Mouse (Mus musculus): ENCODE results near the gene Fam13a. TPM values are rescaled to one million over a fixed set of nuclear protein-coding genes. Genes with fewer than 3 reads are reported as not detected.

Fam13a gene
- polyA plus RNA-seq, 1 experiment from 2014 or later: 10.1 TPM

DNA sequence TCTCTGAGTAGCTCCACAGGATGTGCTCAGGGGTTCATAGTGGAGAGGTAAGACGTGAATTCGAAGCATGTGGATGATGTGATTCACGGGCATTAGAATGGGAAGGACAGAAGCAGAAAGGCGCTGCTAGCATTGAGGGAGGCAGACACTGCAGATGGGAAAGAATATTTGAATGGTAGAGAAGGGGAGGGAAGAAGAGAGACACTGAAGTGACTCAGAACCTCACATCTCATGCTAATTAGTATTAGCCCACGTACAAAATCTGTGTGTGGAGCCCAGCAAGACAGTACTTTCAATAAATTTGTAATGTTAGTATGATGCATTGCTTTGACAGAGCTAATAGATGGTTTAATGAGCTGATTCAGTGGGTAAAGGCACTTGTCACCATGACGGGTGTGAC, 103.6 kb downstream of the Fam13a start:
- WGBS: 84% methylated on average over 6 of the region's 6 CpGs
- no peak overlapping the region for H3K4me2 ChIP-seq (ENCODE audit: low read depth, low read length)
- no peak overlapping the region for H3K27ac ChIP-seq (replicated peaks; ENCODE audit: low read depth, low read length)
- no peaks in the 10 kb centered on the region for H3K27me3 ChIP-seq (replicated peaks; ENCODE audit: control insufficient read depth, insufficient read depth, low read length)
- H3K36me3 ChIP-seq (ENCODE audit: control insufficient read depth, insufficient read depth, low read length): no peaks in the 10 kb centered on the region
- no peak overlapping the region for H3K9ac ChIP-seq (ENCODE audit: low read depth, low read length)
- no peak for ATAC-seq (ENCODE audit: low read depth)
- DNase-seq (ENCODE audit: low spot score): no peak
- no peak overlapping the region for H3K4me3 ChIP-seq (ENCODE audit: low read depth, low read length)
- no peaks in the 10 kb centered on the region for H3K9me3 ChIP-seq (ENCODE audit: control insufficient read depth, low read length)
- no peaks in the 10 kb centered on the region for H3K4me1 ChIP-seq (ENCODE audit: control insufficient read depth, insufficient read depth, low read length)

DNA sequence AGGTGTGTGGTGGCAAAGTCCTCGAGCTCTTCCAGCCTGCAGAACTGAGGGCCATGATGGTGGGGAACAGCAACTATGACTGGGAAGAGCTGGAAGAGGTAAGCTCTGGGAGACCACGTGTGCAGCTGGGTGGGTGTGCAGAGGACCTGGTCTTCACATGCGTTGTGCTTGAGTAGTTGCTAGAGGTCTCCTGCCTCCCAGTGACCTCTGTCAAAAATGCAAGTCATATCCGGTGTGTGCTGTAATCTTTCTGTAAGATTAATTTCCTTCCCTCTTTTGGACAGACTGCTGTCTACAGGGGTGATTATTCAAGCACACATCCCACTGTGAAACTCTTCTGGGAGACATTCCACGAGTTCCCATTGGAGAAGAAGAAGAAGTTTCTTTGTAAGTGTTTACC, 107.9 kb downstream of the Fam13a start:
- no peak for DNase-seq (ENCODE audit: low spot score)
- Histone ChIP-seq H3K27me3 (replicated peaks; ENCODE audit: control insufficient read depth, insufficient read depth, low read length) (no peaks in the 10 kb centered on the region), H3K4me1 (ENCODE audit: control insufficient read depth, insufficient read depth, low read length) (no peaks in the 10 kb centered on the region), H3K36me3 (ENCODE audit: control insufficient read depth, insufficient read depth, low read length) (no peaks in the 10 kb centered on the region), H3K4me3 (ENCODE audit: low read depth, low read length) (no peak overlapping the region), H3K27ac (replicated peaks; ENCODE audit: low read depth, low read length) (no peak overlapping the region), H3K9ac (ENCODE audit: low read depth, low read length) (no peak overlapping the region), H3K4me2 (ENCODE audit: low read depth, low read length) (no peak overlapping the region), H3K9me3 (ENCODE audit: control insufficient read depth, low read length) (no peaks in the 10 kb centered on the region)
- no peak for ATAC-seq (ENCODE audit: low read depth)
- WGBS: 79% methylated on average over 5 of the region's 5 CpGs

DNA sequence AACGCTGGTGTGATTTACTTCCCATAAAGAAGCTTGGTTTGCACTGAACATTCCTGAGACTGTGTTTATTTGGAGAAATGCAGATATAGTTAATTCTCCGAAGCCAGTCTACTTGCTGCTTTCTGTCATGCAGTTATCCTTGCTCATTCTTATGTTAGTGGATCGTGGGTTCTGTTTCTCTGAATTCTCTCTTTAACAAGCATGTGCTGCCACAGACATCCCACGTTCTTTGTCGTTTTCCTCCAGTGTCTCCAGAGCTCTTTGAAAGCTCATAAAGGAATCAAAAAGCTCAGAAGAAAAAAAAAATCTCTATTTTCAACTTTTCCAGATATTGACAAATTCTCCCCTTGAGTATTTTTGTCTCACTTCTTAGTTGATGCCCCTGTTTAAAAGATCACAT, 110.4 kb downstream of the Fam13a start:
- Histone ChIP-seq H3K4me2 (ENCODE audit: low read depth, low read length) (no peak overlapping the region), H3K36me3 (ENCODE audit: control insufficient read depth, insufficient read depth, low read length) (no peaks in the 10 kb centered on the region), H3K27ac (replicated peaks; ENCODE audit: low read depth, low read length) (no peak overlapping the region), H3K27me3 (replicated peaks; ENCODE audit: control insufficient read depth, insufficient read depth, low read length) (no peaks in the 10 kb centered on the region), H3K9ac (ENCODE audit: low read depth, low read length) (no peak overlapping the region), H3K9me3 (ENCODE audit: control insufficient read depth, low read length) (no peaks in the 10 kb centered on the region), H3K4me1 (ENCODE audit: control insufficient read depth, insufficient read depth, low read length) (no peaks in the 10 kb centered on the region), H3K4me3 (ENCODE audit: low read depth, low read length) (no peak overlapping the region)
- DNase-seq (ENCODE audit: low spot score) (no peak), ATAC-seq (ENCODE audit: low read depth) (no peak)
- WGBS: 70% methylated on average over 5 of the region's 5 CpGs

DNA sequence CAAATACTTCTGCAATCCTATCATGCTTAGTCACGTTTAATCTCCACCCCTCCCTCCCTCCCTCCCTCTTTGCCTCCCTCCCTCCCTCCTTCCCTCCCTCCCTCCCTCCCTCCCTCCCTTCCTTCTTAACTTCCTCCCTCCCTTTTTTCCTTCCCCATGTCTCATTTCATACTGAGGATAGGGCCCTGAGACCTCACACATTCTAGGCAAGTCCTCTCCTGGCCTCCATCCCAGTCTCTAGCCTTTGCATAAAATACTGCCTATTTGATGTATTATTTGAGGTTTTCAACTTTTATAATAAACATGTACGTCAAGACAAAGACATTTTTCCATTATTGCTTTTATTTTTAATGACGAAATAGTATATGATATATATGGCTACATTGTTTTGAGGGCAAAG, 110.8 kb downstream of the Fam13a start:
- H3K4me3 ChIP-seq (ENCODE audit: low read depth, low read length): no peak overlapping the region
- DNase-seq (ENCODE audit: low spot score) (no peak), ATAC-seq (ENCODE audit: low read depth) (no peak)
- H3K4me1 ChIP-seq (ENCODE audit: control insufficient read depth, insufficient read depth, low read length): no peaks in the 10 kb centered on the region
- H3K36me3 ChIP-seq (ENCODE audit: control insufficient read depth, insufficient read depth, low read length): no peaks in the 10 kb centered on the region
- no peak overlapping the region for H3K9ac ChIP-seq (ENCODE audit: low read depth, low read length)
- H3K9me3 ChIP-seq (ENCODE audit: control insufficient read depth, low read length): peaks cover 3% of the 10 kb centered on the region; the same call in 1 of the 2 replicates
- 68% methylated on average over 3 of the region's 3 CpGs for WGBS
- no peaks in the 10 kb centered on the region for H3K27me3 ChIP-seq (replicated peaks; ENCODE audit: control insufficient read depth, insufficient read depth, low read length)
- H3K27ac ChIP-seq (replicated peaks; ENCODE audit: low read depth, low read length): no peak overlapping the region
- H3K4me2 ChIP-seq (ENCODE audit: low read depth, low read length): no peak overlapping the region

DNA sequence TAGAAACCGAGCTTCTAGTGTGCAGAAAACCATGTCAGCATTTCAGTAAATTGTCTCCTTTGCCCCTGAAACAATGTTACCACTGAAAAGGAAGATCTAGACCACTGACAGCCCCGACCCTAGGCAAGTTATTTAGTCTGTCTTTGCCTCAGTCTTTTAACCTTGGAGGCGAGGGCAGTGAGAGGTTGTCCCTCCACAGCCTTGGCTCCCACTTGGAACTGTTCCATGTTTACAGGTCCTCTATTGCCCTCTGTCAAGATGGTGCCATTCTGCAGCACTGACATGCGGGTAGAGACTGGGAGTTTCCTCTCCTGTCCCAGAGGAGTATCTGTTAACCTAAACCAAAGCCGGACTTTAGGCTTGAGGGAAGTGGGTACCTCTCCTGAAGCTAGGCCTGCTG, 111.5 kb downstream of the Fam13a start:
- no peak for ATAC-seq (ENCODE audit: low read depth)
- Histone ChIP-seq H3K27me3 (replicated peaks; ENCODE audit: control insufficient read depth, insufficient read depth, low read length) (no peaks in the 10 kb centered on the region), H3K9ac (ENCODE audit: low read depth, low read length) (no peak overlapping the region), H3K36me3 (ENCODE audit: control insufficient read depth, insufficient read depth, low read length) (no peaks in the 10 kb centered on the region), H3K4me1 (ENCODE audit: control insufficient read depth, insufficient read depth, low read length) (no peaks in the 10 kb centered on the region), H3K4me2 (ENCODE audit: low read depth, low read length) (no peak overlapping the region), H3K9me3 (ENCODE audit: control insufficient read depth, low read length) (peaks cover 8% of the 10 kb centered on the region; the same call in 1 of the 2 replicates), H3K4me3 (ENCODE audit: low read depth, low read length) (no peak overlapping the region), H3K27ac (replicated peaks; ENCODE audit: low read depth, low read length) (no peak overlapping the region)
- no peak for DNase-seq (ENCODE audit: low spot score)
- WGBS: 72% methylated on average over 5 of the region's 5 CpGs

DNA sequence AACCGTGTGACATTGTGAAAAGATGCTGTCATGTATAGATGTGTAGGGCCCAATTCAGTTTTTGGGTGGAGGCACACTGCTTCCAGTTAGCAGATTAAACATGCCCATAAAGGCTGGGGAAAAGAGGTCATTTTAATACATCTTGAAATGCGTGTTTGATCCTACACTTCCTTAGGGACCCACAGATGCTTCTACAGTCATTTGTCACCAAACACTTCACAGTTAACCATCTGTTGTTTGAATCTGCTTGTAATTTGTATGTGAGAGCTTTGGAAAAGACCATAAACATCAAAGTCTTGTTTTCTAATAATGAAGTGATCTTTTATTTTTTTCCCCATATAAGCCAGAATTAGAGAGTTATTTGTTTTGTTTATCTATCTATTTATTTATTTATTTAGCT, 116.6 kb downstream of the Fam13a start:
- H3K4me1 ChIP-seq (ENCODE audit: control insufficient read depth, insufficient read depth, low read length): no peaks in the 10 kb centered on the region
- H3K27me3 ChIP-seq (replicated peaks; ENCODE audit: control insufficient read depth, insufficient read depth, low read length): no peaks in the 10 kb centered on the region
- H3K36me3 ChIP-seq (ENCODE audit: control insufficient read depth, insufficient read depth, low read length): no peaks in the 10 kb centered on the region
- no peak overlapping the region for H3K27ac ChIP-seq (replicated peaks; ENCODE audit: low read depth, low read length)
- 87% methylated on average over 2 of the region's 2 CpGs for WGBS
- ATAC-seq (ENCODE audit: low read depth): no peak
- no peak for DNase-seq (ENCODE audit: low spot score)
- H3K4me3 ChIP-seq (ENCODE audit: low read depth, low read length): no peak overlapping the region
- H3K4me2 ChIP-seq (ENCODE audit: low read depth, low read length): no peak overlapping the region
- no peak overlapping the region for H3K9ac ChIP-seq (ENCODE audit: low read depth, low read length)
- peaks cover 34% of the 10 kb centered on the region for H3K9me3 ChIP-seq (ENCODE audit: control insufficient read depth, low read length)

DNA sequence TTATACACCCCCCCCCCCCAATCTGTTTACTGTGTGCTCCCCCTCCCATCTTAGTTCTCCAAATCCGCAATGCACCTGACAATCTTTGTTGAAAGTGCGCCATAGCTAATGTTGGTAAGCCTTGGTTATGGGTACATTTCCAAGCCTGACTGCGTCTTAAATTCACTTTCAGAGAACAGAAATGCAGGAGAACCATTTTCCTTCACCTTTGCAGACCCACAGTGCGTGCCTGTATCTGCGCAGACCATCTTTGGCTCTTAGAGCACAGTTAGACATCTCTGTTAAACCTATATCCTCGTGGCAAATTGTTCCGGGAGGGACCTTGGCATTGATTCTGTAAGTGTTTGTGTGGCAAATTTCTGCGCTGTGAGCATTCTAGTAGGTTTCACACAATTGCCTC, 117.0 kb downstream of the Fam13a start:
- H3K4me2 ChIP-seq (ENCODE audit: low read depth, low read length): peak overlapping the region; percentile 76
- no peaks in the 10 kb centered on the region for H3K4me1 ChIP-seq (ENCODE audit: control insufficient read depth, insufficient read depth, low read length)
- H3K9me3 ChIP-seq (ENCODE audit: control insufficient read depth, low read length): peaks cover 34% of the 10 kb centered on the region
- 84% methylated on average over 8 of the region's 8 CpGs for WGBS
- H3K9ac ChIP-seq (ENCODE audit: low read depth, low read length): no peak overlapping the region
- no peak for DNase-seq (ENCODE audit: low spot score)
- no peak overlapping the region for H3K27ac ChIP-seq (replicated peaks; ENCODE audit: low read depth, low read length)
- no peaks in the 10 kb centered on the region for H3K36me3 ChIP-seq (ENCODE audit: control insufficient read depth, insufficient read depth, low read length)
- no peak for ATAC-seq (ENCODE audit: low read depth)
- H3K27me3 ChIP-seq (replicated peaks; ENCODE audit: control insufficient read depth, insufficient read depth, low read length): no peaks in the 10 kb centered on the region
- peak overlapping the region; percentile 41 for H3K4me3 ChIP-seq (ENCODE audit: low read depth, low read length)

DNA sequence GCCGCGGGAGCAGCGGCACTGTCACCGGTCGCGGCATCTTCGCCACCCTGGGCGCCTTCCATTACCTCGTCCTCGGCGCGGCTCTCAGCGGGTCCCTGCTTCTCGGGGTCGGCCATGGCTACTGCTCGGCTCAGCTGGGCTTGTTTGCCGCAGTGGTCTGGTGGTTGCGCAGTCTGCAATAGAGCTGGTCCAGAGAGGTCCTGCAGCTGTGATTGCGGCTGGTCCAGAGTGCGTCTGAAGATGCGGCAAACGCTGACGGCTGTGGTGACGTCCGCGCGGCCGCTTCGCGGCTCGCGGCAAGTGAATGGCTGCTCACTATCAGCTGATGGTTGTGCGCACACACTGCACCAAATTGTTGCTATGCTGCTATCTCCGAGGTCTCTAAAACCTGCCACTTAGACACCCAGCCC, 117.5 kb downstream of the Fam13a start, which contains the start of gene Nap1l5:
Nap1l5 (minus strand) TSS at position 225 of the 410 bp plus-strand sequence.
- ATAC-seq (ENCODE audit: low read depth): peak; percentile 80
- no peak within 1 kb of the TSS for H3K27ac ChIP-seq (replicated peaks; ENCODE audit: low read depth, low read length)
- H3K9ac ChIP-seq (ENCODE audit: low read depth, low read length): peak within 1 kb of the TSS; percentile 56
- H3K4me1 ChIP-seq (ENCODE audit: control insufficient read depth, insufficient read depth, low read length): no peaks in the 10 kb centered on the region
- no peaks in the 10 kb centered on the region for H3K36me3 ChIP-seq (ENCODE audit: control insufficient read depth, insufficient read depth, low read length)
- no peak for DNase-seq (ENCODE audit: low spot score)
- peak within 1 kb of the TSS; percentile 76 for H3K4me2 ChIP-seq (ENCODE audit: low read depth, low read length)
- peaks cover 34% of the 10 kb centered on the region for H3K9me3 ChIP-seq (ENCODE audit: control insufficient read depth, low read length)
- 65% methylated on average over 25 of the region's 34 CpGs for WGBS
- H3K27me3 ChIP-seq (replicated peaks; ENCODE audit: control insufficient read depth, insufficient read depth, low read length): no peaks in the 10 kb centered on the region
- H3K4me3 ChIP-seq (ENCODE audit: low read depth, low read length): peak within 1 kb of the TSS; percentile 41

DNA sequence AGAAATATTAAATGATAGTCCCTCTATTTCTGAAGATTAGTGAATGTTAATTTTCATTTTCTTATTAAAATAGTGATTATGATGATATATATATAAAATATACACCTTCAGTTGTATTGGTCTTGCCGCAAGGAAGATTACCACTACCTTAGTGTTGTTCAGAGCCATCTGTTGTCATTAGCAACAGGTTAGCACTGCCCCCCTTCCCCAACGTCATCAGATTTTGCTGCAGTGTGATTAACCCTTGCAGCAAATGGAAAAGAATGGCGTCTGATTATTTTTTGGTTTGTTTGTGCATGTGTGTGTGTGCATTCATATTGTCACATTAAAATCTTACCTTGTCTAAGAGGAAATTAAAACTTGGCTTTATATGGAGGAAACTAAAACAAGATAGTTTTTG, 119.8 kb downstream of the Fam13a start:
- ATAC-seq (ENCODE audit: low read depth) (no peak), DNase-seq (ENCODE audit: low spot score) (no peak)
- no peak overlapping the region for H3K4me3 ChIP-seq (ENCODE audit: low read depth, low read length)
- H3K27me3 ChIP-seq (replicated peaks; ENCODE audit: control insufficient read depth, insufficient read depth, low read length): no peaks in the 10 kb centered on the region
- H3K4me1 ChIP-seq (ENCODE audit: control insufficient read depth, insufficient read depth, low read length): no peaks in the 10 kb centered on the region
- H3K4me2 ChIP-seq (ENCODE audit: low read depth, low read length): no peak overlapping the region
- no peak overlapping the region for H3K9ac ChIP-seq (ENCODE audit: low read depth, low read length)
- 45% methylated on average over 3 of the region's 3 CpGs for WGBS
- H3K36me3 ChIP-seq (ENCODE audit: control insufficient read depth, insufficient read depth, low read length): no peaks in the 10 kb centered on the region
- H3K9me3 ChIP-seq (ENCODE audit: control insufficient read depth, low read length): peaks cover 34% of the 10 kb centered on the region
- H3K27ac ChIP-seq (replicated peaks; ENCODE audit: low read depth, low read length): no peak overlapping the region
